Mouse (Mus musculus) bone marrow, adult 2 months (tissue): ENCODE data around the gene Clec2l.

ENCODE experiments used
- CTCF ChIP-seq: fragments of 200-500 bp; IDR thresholded peaks from 2 replicates; pipeline ENCODE4 v1.5.1; 2011; ENCODE audit warnings: low read length, control low read depth; ENCODE audit not compliant: control insufficient read depth, insufficient read depth
- POLR2A ChIP-seq: fragments of 200-500 bp; IDR thresholded peaks from 2 replicates; pipeline ENCODE4 v1.6.1; 2011; ENCODE audit warnings: low read depth, mild to moderate bottlenecking, control low read depth, low read length, borderline replicate concordance; ENCODE audit not compliant: control insufficient read depth

GRCm38 (mm10) chr6:38636852-38637618, 25.8 kb upstream of the Clec2l start, which contains the start of gene Klrg2:
- no peak for TF ChIP-seq POLR2A
- TF ChIP-seq CTCF = no peak
